Mouse (Mus musculus): ENCODE measurements around the gene Ppp1r11. TPM values are rescaled to one million over a fixed set of nuclear protein-coding genes. Genes with fewer than 3 reads are reported as not detected.

Gene Ppp1r11
- polyA plus RNA-seq, 1 experiment from 2014 or later = 78.0 TPM

DNA sequence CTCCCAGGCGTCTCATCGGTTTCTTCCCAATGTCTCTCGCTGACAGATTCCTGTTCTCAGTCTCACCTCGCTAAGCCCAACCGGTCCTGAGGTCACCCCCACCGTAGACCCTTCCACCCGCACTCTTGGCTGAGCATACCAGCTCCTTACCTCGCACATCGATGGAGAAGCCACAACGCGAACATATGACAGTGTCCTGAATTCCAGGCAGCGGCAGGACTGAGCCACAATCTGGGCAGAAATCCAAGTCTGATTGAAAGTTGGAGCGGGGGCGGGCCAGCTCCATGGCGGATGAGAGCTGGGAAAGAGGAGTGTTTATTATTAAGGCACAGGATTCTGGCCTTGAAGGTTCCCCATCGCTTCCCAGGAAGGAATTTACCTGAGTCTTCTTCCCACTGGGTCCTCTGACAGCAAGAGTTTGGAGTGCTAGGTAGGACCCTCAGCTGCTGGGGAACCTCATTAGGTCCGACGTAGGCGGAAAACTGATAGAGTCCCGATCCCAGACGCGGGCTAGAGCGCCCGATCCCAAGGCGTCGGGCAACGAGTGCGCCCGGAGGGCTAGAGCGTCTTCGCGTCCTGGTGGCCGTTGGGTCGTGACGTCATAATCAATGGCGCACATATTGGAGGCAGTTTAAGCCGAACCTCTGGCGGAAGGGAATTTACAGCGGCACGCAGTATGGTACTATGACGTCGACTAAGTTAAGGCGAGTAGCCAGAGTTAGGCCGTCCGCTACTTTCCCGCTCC lies 6.6 kb upstream of the Ppp1r11 start, which contains the start of the genes Znrd1 and Znrd1as:
Znrd1 (minus strand) TSS at position 561 of the 745 bp plus-strand sequence.
Znrd1as (plus strand) TSS at position 594 of the 745 bp plus-strand sequence.
- peak within 1 kb of the TSS; percentile 89 for H3K9ac ChIP-seq
- WGBS = under 1% methylated on average over 46 of the region's 46 CpGs
- peak; percentile 87 for ATAC-seq (ENCODE audit: extremely low read depth, insufficient number of reproducible peaks, low FRiP score, low TSS enrichment)
- peak within 1 kb of the TSS; percentile 90 for H3K4me2 ChIP-seq
- H3K27ac ChIP-seq (replicated peaks) = peak within 1 kb of the TSS; percentile 86
- peaks cover 33% of the 10 kb centered on the region for H3K36me3 ChIP-seq
- H3K4me3 ChIP-seq = peak within 1 kb of the TSS; percentile 82
- H3K9me3 ChIP-seq = no peaks in the 10 kb centered on the region
- no peaks in the 10 kb centered on the region for H3K27me3 ChIP-seq (replicated peaks)
- peaks cover 17% of the 10 kb centered on the region for H3K4me1 ChIP-seq

DNA sequence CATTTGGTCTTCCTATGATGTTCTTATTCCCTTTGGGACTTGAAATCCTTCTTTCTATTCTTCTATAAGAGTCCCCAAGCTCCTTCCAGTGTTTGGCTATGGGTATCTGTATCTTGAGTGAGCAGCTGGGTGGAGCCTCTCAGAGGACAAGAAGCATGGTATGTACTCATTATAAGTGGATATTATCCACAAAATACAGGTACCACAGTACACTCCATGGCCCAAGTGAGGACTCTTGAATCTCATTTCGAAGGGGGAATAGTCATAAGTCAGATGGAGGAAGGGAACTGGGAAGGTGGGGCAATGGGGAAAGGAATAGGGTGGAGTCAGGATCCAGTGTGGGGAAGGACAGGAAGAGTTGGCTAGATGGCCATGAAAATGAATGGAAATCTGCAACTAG lies 1.5 kb upstream of the Ppp1r11 start:
- Histone ChIP-seq H3K27me3 (replicated peaks) (peaks cover 4% of the 10 kb centered on the region; the same call in 1 of the 2 replicates), H3K9me3 (no peaks in the 10 kb centered on the region), H3K4me1 (peaks cover 20% of the 10 kb centered on the region), H3K36me3 (peaks cover 50% of the 10 kb centered on the region), H3K9ac (no peak overlapping the region), H3K4me3 (no peak overlapping the region), H3K27ac (replicated peaks) (no peak overlapping the region), H3K4me2 (no peak overlapping the region)
- no peak for ATAC-seq (ENCODE audit: extremely low read depth, insufficient number of reproducible peaks, low FRiP score, low TSS enrichment)
- 83% methylated on average over 1 of the region's 1 CpGs for WGBS

DNA sequence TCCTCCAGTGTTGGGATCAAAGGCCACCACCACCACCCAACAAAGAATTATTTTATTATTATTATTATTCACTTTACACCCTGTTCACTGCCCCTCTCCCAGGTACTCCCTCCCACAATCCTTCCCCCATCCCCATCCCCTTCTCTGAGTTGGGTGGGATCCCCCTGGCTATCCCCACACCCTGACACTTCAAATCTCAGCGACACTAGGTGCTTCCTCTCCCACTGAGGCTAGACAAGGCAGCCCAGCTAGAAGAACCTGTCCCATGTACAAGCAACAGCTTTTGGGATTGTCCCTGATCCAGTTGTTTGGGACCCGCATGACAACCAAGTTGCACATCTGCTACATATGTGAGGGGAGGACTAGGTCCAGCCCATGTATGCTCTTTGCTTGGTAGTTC lies 1.1 kb upstream of the Ppp1r11 start:
- WGBS = 89% methylated on average over 2 of the region's 2 CpGs
- H3K9ac ChIP-seq = no peak overlapping the region
- no peak for ATAC-seq (ENCODE audit: extremely low read depth, insufficient number of reproducible peaks, low FRiP score, low TSS enrichment)
- H3K9me3 ChIP-seq = no peaks in the 10 kb centered on the region
- H3K4me3 ChIP-seq = no peak overlapping the region
- peaks cover 50% of the 10 kb centered on the region for H3K36me3 ChIP-seq
- H3K27ac ChIP-seq (replicated peaks) = no peak overlapping the region
- no peak overlapping the region for H3K4me2 ChIP-seq
- peaks cover 21% of the 10 kb centered on the region for H3K4me1 ChIP-seq
- peaks cover 5% of the 10 kb centered on the region; the same call in 1 of the 2 replicates for H3K27me3 ChIP-seq (replicated peaks)

DNA sequence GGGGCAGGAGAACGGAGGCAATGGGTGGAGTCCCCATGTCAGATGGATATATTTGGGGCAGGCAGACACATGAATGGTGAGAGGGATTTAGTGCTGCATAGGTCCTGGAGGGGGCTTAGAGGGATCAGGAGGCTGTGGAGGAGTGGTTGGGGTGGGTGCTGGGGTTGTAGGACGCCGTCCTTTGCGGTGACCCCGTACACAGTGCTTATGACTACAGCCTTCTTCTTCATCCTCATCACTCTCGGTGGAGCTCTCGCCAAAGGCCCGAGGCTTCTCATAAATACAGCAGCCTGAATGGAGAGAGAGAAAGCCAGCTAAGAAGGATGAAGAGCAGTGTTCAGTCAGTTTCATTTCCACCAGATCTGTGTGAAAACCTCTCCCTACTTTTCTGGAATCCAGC lies 2.3 kb downstream of the Ppp1r11 start:
- no peak overlapping the region for H3K4me2 ChIP-seq
- 90% methylated on average over 8 of the region's 8 CpGs for WGBS
- peaks cover 27% of the 10 kb centered on the region for H3K36me3 ChIP-seq
- H3K4me1 ChIP-seq = peaks cover 21% of the 10 kb centered on the region
- peaks cover 36% of the 10 kb centered on the region for H3K27me3 ChIP-seq (replicated peaks)
- H3K9ac ChIP-seq = no peak overlapping the region
- no peak overlapping the region for H3K27ac ChIP-seq (replicated peaks)
- ATAC-seq (ENCODE audit: extremely low read depth, insufficient number of reproducible peaks, low FRiP score, low TSS enrichment) = no peak
- no peaks in the 10 kb centered on the region for H3K9me3 ChIP-seq
- H3K4me3 ChIP-seq = no peak overlapping the region

DNA sequence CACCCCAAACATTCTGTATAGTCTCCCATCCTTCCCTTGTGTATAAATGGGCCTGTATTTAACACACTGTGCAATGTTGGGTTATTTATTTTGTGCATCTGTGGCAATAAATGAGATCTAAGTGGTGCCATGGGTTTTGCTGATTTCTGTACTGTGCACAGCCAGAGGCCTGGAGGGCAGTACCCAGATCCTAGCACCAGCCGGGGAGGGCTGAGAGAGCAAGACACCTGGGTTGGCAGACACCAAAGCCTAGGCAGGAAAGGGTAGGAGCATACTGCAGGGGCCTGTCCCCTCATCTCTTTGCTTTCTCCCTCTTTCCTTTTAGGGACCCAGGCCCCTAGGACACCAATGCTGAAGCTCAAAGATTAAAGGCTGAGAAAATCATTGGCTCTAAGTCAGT lies 3.3 kb downstream of the Ppp1r11 start:
- Histone ChIP-seq H3K9ac (no peak overlapping the region), H3K4me1 (peaks cover 23% of the 10 kb centered on the region), H3K4me2 (no peak overlapping the region), H3K27ac (replicated peaks) (no peak overlapping the region), H3K4me3 (no peak overlapping the region), H3K9me3 (no peaks in the 10 kb centered on the region), H3K27me3 (replicated peaks) (peaks cover 46% of the 10 kb centered on the region), H3K36me3 (peaks cover 18% of the 10 kb centered on the region)
- WGBS = 84% methylated on average over 1 of the region's 1 CpGs
- no peak for ATAC-seq (ENCODE audit: extremely low read depth, insufficient number of reproducible peaks, low FRiP score, low TSS enrichment)

DNA sequence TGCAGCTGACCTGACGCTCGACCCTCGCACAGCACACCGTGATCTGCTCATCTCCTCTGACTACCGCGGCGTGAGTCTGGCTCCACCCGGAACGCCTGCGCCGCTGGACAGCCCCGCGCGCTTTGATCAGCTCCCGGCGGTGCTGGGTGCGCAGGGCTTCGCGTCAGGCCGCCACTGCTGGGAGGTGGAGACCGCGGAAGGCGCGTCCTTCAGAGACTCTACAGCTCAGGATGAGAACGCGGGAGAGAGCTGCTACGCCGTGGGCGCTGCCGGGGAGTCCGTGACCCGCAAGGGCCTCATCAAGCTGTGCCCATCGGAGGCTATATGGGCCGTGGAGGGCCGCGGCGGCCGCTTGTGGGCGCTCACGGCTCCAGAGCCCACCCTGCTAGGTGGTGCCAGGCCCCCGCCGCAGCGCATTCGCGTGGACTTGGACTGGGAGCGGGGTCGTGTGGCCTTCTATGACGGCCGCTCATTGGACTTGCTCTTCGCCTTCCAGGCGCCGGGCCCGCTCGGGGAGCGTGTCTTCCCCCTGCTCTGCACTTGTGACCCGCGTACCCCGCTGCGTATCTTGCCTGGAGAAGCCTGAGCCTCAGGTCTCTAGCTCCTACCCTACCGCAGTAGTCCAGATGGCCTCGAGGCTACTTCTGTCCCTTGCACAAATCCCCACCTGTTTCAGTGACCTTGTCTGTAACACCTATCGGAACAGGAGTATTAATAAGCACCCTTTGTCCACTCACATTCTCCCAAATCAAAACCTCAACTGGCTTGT lies 4.3 kb downstream of the Ppp1r11 start:
- H3K4me2 ChIP-seq = peak overlapping the region; percentile 99
- no peaks in the 10 kb centered on the region for H3K9me3 ChIP-seq
- ATAC-seq (ENCODE audit: extremely low read depth, insufficient number of reproducible peaks, low FRiP score, low TSS enrichment) = no peak
- H3K27me3 ChIP-seq (replicated peaks) = peaks cover 56% of the 10 kb centered on the region
- no peak overlapping the region for H3K27ac ChIP-seq (replicated peaks)
- 2% methylated on average over 62 of the region's 62 CpGs for WGBS
- H3K4me1 ChIP-seq = peaks cover 33% of the 10 kb centered on the region
- peak overlapping the region; percentile 65 for H3K4me3 ChIP-seq
- H3K36me3 ChIP-seq = peaks cover 18% of the 10 kb centered on the region
- peak overlapping the region; percentile 82 for H3K9ac ChIP-seq

DNA sequence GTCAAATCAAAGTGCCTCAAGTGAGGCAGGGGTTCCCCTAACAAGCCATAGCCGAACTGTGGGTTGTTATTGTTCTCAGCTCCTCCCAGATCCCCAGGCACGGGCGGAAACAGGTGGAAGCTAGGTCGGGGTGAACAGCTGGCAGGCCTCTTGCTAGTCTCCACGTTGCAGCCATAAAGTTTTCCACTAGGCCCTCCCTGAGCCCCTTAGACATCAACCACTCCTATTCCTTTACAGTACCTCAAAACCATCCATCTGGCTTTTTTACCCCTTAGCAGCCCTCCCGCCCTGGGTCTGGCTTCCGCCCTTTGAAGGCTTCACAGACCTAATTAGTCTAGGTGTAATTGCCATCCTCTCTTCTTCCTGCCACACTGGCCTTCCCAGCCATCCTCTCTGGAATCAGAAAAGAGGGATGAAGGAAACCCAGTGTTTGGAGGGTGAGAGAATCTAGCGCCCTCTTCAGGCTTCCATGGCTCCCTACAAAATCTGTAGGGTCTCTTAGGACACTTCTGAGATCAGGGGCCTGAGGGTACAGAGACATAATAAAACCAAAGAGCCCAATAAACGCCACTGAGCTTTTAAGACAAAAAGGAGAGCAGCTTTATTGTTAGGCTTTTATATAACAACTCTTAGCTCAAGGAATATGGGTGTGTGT lies 7.3 kb downstream of the Ppp1r11 start:
- H3K36me3 ChIP-seq = peaks cover 11% of the 10 kb centered on the region
- 26% methylated on average over 9 of the region's 9 CpGs for WGBS
- no peak overlapping the region for H3K27ac ChIP-seq (replicated peaks)
- H3K9me3 ChIP-seq = no peaks in the 10 kb centered on the region
- H3K4me2 ChIP-seq = no peak overlapping the region
- no peak overlapping the region for H3K4me3 ChIP-seq
- H3K27me3 ChIP-seq (replicated peaks) = peaks cover 83% of the 10 kb centered on the region
- no peak for ATAC-seq (ENCODE audit: extremely low read depth, insufficient number of reproducible peaks, low FRiP score, low TSS enrichment)
- peaks cover 20% of the 10 kb centered on the region for H3K4me1 ChIP-seq
- no peak overlapping the region for H3K9ac ChIP-seq

DNA sequence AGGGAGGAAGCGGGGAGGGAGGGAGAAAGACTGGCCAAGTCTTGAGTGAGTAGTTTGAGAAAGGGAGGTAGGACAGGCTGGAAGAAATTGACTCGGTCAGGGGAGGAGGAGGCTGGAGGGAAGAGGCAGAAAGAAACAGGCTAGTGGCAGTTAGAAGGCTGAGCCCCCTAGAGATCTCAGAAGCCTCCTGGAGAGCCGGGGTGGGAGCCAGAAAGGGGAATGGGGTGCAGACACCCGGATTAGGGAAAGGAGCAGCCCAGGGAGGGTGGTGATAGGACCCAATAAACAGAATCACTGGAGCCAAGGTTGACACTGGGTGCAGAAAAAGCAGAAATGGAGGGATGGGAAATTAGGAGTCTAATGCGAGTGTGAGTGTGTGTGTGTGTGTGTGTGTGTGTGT lies 7.8 kb downstream of the Ppp1r11 start:
- Histone ChIP-seq H3K9ac (no peak overlapping the region), H3K36me3 (peaks cover 5% of the 10 kb centered on the region), H3K9me3 (no peaks in the 10 kb centered on the region), H3K4me3 (no peak overlapping the region; the same call in 1 of the 2 replicates), H3K4me1 (peaks cover 20% of the 10 kb centered on the region), H3K4me2 (peak overlapping the region; percentile 69; the same call in 1 of the 2 replicates), H3K27me3 (replicated peaks) (peaks cover 88% of the 10 kb centered on the region), H3K27ac (replicated peaks) (no peak overlapping the region)
- WGBS = 13% methylated on average over 5 of the region's 5 CpGs
- no peak for ATAC-seq (ENCODE audit: extremely low read depth, insufficient number of reproducible peaks, low FRiP score, low TSS enrichment)

DNA sequence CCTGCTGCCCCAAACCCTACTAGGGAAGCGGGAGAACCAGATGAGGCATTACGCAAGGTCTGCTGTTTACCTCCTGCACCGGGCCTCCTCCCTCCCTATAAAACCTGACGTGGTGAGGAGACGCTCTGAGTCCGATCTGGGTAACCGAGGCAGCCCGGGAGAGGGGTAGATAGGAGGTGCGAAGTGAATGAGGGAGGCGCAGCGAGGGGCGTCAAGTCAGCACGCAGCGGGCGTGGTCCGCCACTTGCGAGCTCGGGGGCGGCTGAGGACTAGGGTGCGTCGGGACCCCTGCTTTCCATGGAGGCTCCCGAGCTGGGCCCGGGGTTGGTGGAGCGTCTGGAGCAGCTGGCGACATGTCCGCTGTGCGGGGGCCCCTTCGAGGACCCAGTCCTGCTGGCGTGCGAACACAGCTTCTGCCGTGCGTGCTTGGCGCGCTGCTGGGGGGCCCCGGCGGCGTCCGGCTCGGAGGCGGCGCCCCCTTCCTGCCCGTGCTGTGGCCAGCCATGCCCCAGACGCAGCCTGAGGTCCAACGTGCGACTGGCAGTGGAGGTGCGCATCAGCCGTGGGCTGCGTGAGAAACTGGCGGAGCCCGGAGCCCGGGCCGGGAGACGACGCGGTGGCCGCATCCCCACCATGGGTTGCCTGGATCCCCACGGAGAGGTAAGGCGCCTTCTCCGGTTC lies 8.6 kb downstream of the Ppp1r11 start, which contains the start of gene Rnf39:
Rnf39 (plus strand) TSS at position 128 of the 681 bp plus-strand sequence.
- H3K4me3 ChIP-seq = peak within 1 kb of the TSS; percentile 52
- H3K27ac ChIP-seq (replicated peaks) = no peak within 1 kb of the TSS
- H3K4me2 ChIP-seq = peak within 1 kb of the TSS; percentile 69
- 3% methylated on average over 59 of the region's 59 CpGs for WGBS
- H3K9me3 ChIP-seq = no peaks in the 10 kb centered on the region
- no peak for ATAC-seq (ENCODE audit: extremely low read depth, insufficient number of reproducible peaks, low FRiP score, low TSS enrichment)
- peak within 1 kb of the TSS; percentile 65 for H3K9ac ChIP-seq
- H3K36me3 ChIP-seq = no peaks in the 10 kb centered on the region
- peaks cover 87% of the 10 kb centered on the region for H3K27me3 ChIP-seq (replicated peaks)
- H3K4me1 ChIP-seq = peaks cover 20% of the 10 kb centered on the region

DNA sequence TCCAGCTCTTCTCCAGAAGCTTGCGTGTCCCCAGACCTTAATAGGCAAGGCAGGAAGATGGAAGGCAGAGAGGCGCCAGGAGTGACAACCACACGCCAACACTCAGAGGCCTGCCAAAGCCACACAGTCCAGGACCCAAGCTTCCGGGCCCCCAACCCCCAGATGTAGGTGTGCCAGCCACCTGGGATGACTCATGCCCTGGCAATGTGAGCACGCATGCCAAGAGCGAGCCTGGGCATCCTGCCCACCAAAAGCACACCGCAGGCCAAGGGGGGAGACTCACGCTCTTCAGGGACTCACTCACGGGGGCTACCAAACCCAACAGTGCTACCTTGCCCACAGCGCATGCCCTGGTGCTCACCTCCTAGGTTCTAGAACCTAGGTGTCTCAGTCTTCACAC lies 9.2 kb downstream of the Ppp1r11 start:
- Histone ChIP-seq H3K4me1 (peaks cover 15% of the 10 kb centered on the region), H3K9me3 (no peaks in the 10 kb centered on the region), H3K4me3 (peak overlapping the region; percentile 52), H3K9ac (no peak overlapping the region), H3K27ac (replicated peaks) (no peak overlapping the region), H3K4me2 (peak overlapping the region; percentile 69), H3K27me3 (replicated peaks) (peaks cover 92% of the 10 kb centered on the region), H3K36me3 (no peaks in the 10 kb centered on the region)
- 48% methylated on average over 10 of the region's 10 CpGs for WGBS
- no peak for ATAC-seq (ENCODE audit: extremely low read depth, insufficient number of reproducible peaks, low FRiP score, low TSS enrichment)

DNA sequence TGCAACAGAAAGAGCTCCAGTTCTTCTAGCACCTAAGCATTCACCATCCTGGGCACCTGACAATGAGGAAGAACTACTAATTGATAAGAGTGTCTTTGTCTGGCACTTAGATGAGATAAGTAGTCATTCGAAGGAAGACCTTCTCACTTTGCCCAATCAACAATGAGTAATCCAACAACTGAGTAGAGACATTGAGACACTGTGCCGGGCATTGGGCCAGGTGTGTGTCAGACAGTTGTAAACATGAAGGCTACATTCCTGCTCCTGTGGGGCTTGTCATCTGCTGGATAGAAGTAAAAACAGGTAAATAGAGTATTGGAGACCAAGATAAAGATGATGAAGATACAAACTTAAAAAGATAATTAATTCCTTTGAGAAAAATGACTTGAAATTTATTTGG lies 13.5 kb downstream of the Ppp1r11 start:
- no peak for ATAC-seq (ENCODE audit: extremely low read depth, insufficient number of reproducible peaks, low FRiP score, low TSS enrichment)
- WGBS = 58% methylated on average over 2 of the region's 2 CpGs

More for the DNA sequence above, 13.5 kb downstream of the Ppp1r11 start:
- no peak overlapping the region for H3K9ac ChIP-seq
- no peak overlapping the region for H3K4me2 ChIP-seq
- no peak overlapping the region for H3K27ac ChIP-seq (replicated peaks)
- no peaks in the 10 kb centered on the region for H3K9me3 ChIP-seq
- H3K27me3 ChIP-seq (replicated peaks) = peaks cover 65% of the 10 kb centered on the region
- H3K36me3 ChIP-seq = no peaks in the 10 kb centered on the region
- H3K4me1 ChIP-seq = peaks cover 8% of the 10 kb centered on the region
- H3K4me3 ChIP-seq = no peak overlapping the region
